Mouse (Mus musculus): ENCODE measurements at regions not wholly inside any gene's neighbourhood (a gene's known extent, or its start where the extent isn't known, plus 50 kb on each side); places are given as distances from the start of the nearest gene placed in this dataset.
A peak's percentile ranks its signal among the peaks of the same experiment; 100 is the strongest.
"Not testable (repeated sequence)": the region's sequence is repeated elsewhere in the genome, so short reads cannot be mapped to it uniquely, and the experiment has no call there.

DNA sequence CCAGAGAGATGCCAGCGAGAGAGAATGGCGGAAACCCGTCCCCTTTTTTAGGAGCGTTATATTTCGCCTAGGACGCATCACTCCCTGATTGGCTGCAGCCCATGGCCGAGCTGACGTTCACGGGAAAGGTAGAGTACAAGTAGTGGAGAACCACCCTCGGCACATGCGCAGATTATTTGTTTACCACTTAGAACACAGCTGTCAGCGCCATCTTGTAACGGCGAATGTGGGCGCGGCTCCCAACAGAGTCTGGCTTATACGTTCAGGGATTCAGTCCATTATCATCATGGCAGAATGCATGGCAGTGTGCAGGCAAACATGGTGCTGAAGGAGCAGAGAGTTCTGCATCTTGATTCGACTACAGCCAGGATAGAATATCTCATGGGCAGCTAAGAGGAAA lies 339.8 kb upstream of the Glra2 start:
- peak in 1 of 2 experiments; percentile 12 for DNase-seq

DNA sequence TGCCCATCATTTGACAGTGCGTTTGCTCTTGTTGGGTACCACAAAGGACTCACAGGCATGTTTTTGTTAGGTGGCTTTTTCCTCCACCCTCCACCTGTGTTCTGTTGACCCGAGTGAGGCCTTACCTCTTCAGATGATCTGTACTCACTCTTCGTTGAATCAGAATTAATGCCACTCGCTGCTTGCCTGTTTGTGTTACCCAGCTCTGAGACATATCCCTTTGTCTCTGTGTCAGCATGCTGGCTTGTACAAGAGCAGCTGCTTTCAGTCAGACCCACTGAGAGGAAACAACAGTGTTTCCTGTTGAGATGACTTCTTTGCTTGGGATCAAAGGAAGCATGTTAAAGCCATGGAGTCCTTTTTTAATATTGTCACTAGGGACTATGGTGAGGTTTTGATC lies 304.0 kb upstream of the Glra2 start:
- DNase-seq = no peak

DNA sequence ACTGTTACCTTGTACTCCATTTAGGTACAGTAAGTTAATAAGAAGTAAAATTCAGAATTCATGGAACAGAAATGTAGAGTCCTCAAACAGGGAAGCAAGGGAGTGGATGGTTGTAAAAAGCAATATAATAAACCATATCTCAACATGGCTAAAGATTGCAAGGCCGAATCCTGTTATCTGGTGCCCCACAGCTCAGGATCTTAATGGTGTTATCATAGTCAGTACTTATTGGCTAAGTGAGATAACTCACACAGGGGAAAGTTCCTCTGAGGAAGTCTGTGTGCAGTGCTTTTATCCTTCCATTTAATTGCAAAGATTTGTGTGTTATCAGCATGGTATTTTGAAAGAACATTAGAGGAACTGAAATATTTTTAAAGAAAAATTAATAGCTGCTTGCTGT lies 288.9 kb upstream of the Glra2 start:
- DNase-seq = no peak

DNA sequence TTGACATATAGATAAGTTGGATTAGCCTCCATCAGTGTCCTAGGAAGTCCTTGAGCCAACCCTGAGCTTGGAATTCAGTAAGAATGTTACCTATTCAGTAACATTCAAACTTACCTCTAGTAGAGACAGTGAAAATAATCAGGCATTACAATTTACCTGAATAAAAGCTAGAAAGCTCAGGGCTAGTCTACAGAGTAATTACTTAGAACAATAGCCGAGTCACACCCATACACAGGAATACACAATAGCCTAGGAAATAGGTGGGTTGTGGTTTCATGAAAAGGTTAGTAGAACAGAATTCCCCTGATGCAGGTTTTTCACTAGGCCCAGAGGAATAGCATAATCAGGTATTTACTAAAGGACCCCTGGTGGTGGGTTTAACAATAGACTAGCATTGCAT lies 273.6 kb upstream of the Glra2 start:
- DNase-seq = not testable (repeated sequence)
